Mouse (Mus musculus) heart, embryonic 11.5 days (tissue): ENCODE data around the gene Git2. TPM values are rescaled to one million over a fixed set of nuclear protein-coding genes. Genes with fewer than 3 reads are reported as not detected.

Source experiments
- ATAC-seq: fragments of 200-750 bp; cut with Nextera tagmentation; replicated peaks from 2 replicates; pipeline ENCODE4 v1.8.0; 2017; ENCODE audit warnings: moderate library complexity; ENCODE audit not compliant: insufficient number of reproducible peaks, low FRiP score, low TSS enrichment
- H3K27ac ChIP-seq: fragments of 300-500 bp; sonication (generic); 2 replicates; pipeline ENCODE4 v1.5.1; 2014; ENCODE audit warnings: mild to moderate bottlenecking, low read depth, low read length
- H3K27me3 ChIP-seq: fragments of 300-500 bp; sonication (generic); 2 replicates; pipeline ENCODE4 v1.6.1; 2014; ENCODE audit warnings: mild to moderate bottlenecking, low read length, mixed read lengths; ENCODE audit not compliant: control insufficient read depth, insufficient read depth
- H3K36me3 ChIP-seq: fragments of 300-500 bp; sonication (generic); 2 replicates; pipeline ENCODE4 v1.6.1; 2014; ENCODE audit warnings: mild to moderate bottlenecking, low read length, moderate library complexity, mixed read lengths; ENCODE audit not compliant: control insufficient read depth, insufficient read depth
- H3K4me1 ChIP-seq: fragments of 300-500 bp; sonication (generic); 2 replicates; pipeline ENCODE4 v1.6.1; 2014; ENCODE audit warnings: low read length; ENCODE audit not compliant: control insufficient read depth, insufficient read depth
- H3K4me2 ChIP-seq: fragments of 300-500 bp; sonication (generic); 2 replicates; pipeline ENCODE4 v1.6.1; 2014; ENCODE audit warnings: mild to moderate bottlenecking, moderate library complexity
- H3K4me3 ChIP-seq: fragments of 300-500 bp; sonication (generic); 2 replicates; pipeline ENCODE4 v1.5.1; 2014; ENCODE audit warnings: low read depth, low read length
- H3K9ac ChIP-seq: fragments of 300-500 bp; sonication (generic); 2 replicates; pipeline ENCODE4 v1.6.1; 2014; ENCODE audit warnings: mild to moderate bottlenecking, low read depth, low read length, moderate library complexity
- H3K9me3 ChIP-seq: fragments of 300-500 bp; sonication (generic); replicated peaks from 2 replicates; pipeline ENCODE4 v1.6.1; 2016; ENCODE audit warnings: low read length; ENCODE audit not compliant: control insufficient read depth
- WGBS: fragments of 180-500 bp; shearing (Covaris S2); extraction: QIAGEN DNeasy Blood & Tissue Kit; methylation state at CpG from one replicate; pipeline ENCODE4 v1.1.7; 2014; ENCODE audit not compliant: insufficient replicate concordance; 5-methylcytosine and 5-hydroxymethylcytosine counted together
- polyA plus RNA-seq: library from polyadenylated mRNA; unstranded; fragments of >200 nt; fragmentation: Nextera tagmentation; extraction: Ambion mirVana; gene quantifications from 2 replicates; pipeline ENCODE4 v1.2.1, GENCODE M21; 2014

The Git2 gene
- polyA plus RNA-seq, 1 experiment from 2014 or later, result 30.6 TPM

GRCm38 (mm10) chr5:114776174-114776573, 857 bp upstream of the Git2 start:
- Histone ChIP-seq H3K4me2 (peak overlapping the region; percentile 94), H3K27ac (no peak overlapping the region), H3K9me3 (no peaks in the 10 kb centered on the region), H3K27me3 (no peaks in the 10 kb centered on the region), H3K9ac (no peak overlapping the region), H3K36me3 (no peaks in the 10 kb centered on the region), H3K4me3 (peak overlapping the region; percentile 100), H3K4me1 (peaks cover 31% of the 10 kb centered on the region)
- ATAC-seq, result no peak
- 77% methylated on average over 7 of the region's 7 CpGs for WGBS

- Histone ChIP-seq H3K4me1 (peaks cover 20% of the 10 kb centered on the region), H3K27ac (peak within 1 kb of the TSS; percentile 90), H3K36me3 (no peaks in the 10 kb centered on the region), H3K27me3 (no peaks in the 10 kb centered on the region), H3K9me3 (no peaks in the 10 kb centered on the region), H3K4me3 (peak within 1 kb of the TSS; percentile 100), H3K4me2 (peak within 1 kb of the TSS; percentile 94), H3K9ac (peak within 1 kb of the TSS; percentile 95)
- under 1% methylated on average over 49 of the region's 73 CpGs for WGBS
- ATAC-seq, result peak; percentile 84
Observed at GRCm38 (mm10) chr5:114774403-114775051, 790 bp downstream of the Git2 start, which contains the start of gene Ankrd13a. Ankrd13a (plus strand) TSS chr5:114774677.

- 5% methylated on average over 11 of the region's 11 CpGs for WGBS
- H3K4me1 ChIP-seq, result peaks cover 20% of the 10 kb centered on the region
- no peaks in the 10 kb centered on the region for H3K36me3 ChIP-seq
- ATAC-seq, result no peak
- no peaks in the 10 kb centered on the region for H3K9me3 ChIP-seq
- H3K4me2 ChIP-seq, result peak overlapping the region; percentile 94
- H3K4me3 ChIP-seq, result peak overlapping the region; percentile 100
- peak overlapping the region; percentile 90 for H3K27ac ChIP-seq
- no peaks in the 10 kb centered on the region for H3K27me3 ChIP-seq
- H3K9ac ChIP-seq, result peak overlapping the region; percentile 95
Observed at GRCm38 (mm10) chr5:114773780-114774179, 1.5 kb downstream of the Git2 start.

- no peaks in the 10 kb centered on the region for H3K36me3 ChIP-seq
- peak overlapping the region; percentile 90 for H3K27ac ChIP-seq
- peak overlapping the region; percentile 95 for H3K9ac ChIP-seq
- peak overlapping the region; percentile 100 for H3K4me3 ChIP-seq
- under 1% methylated on average over 40 of the region's 52 CpGs for WGBS
- peak; percentile 85 for ATAC-seq
- peak overlapping the region; percentile 94 for H3K4me2 ChIP-seq
- H3K9me3 ChIP-seq, result no peaks in the 10 kb centered on the region
- H3K27me3 ChIP-seq, result no peaks in the 10 kb centered on the region
- peaks cover 20% of the 10 kb centered on the region for H3K4me1 ChIP-seq
Observed at GRCm38 (mm10) chr5:114773211-114773710, 2.1 kb downstream of the Git2 start.

- H3K4me1 ChIP-seq, result peaks cover 20% of the 10 kb centered on the region
- peak overlapping the region; percentile 94 for H3K4me2 ChIP-seq
- peak overlapping the region; percentile 95 for H3K9ac ChIP-seq
- H3K4me3 ChIP-seq, result peak overlapping the region; percentile 100
- 1% methylated on average over 42 of the region's 57 CpGs for WGBS
- H3K9me3 ChIP-seq, result no peaks in the 10 kb centered on the region
- ATAC-seq, result peak; percentile 61
- no peaks in the 10 kb centered on the region for H3K27me3 ChIP-seq
- peak overlapping the region; percentile 90; the same call in 1 of the 2 replicates for H3K27ac ChIP-seq
- no peaks in the 10 kb centered on the region for H3K36me3 ChIP-seq
Observed at GRCm38 (mm10) chr5:114772456-114773203, 2.7 kb downstream of the Git2 start.

- no peaks in the 10 kb centered on the region for H3K36me3 ChIP-seq
- H3K27ac ChIP-seq, result no peak overlapping the region
- no peak for ATAC-seq
- peaks cover 18% of the 10 kb centered on the region for H3K4me1 ChIP-seq
- H3K4me2 ChIP-seq, result peak overlapping the region; percentile 94
- no peak overlapping the region for H3K9ac ChIP-seq
- H3K4me3 ChIP-seq, result peak overlapping the region; percentile 100; the same call in 1 of the 2 replicates
- WGBS, result 74% methylated on average over 8 of the region's 8 CpGs
- no peaks in the 10 kb centered on the region for H3K9me3 ChIP-seq
- H3K27me3 ChIP-seq, result no peaks in the 10 kb centered on the region
Observed at GRCm38 (mm10) chr5:114771796-114772195, 3.5 kb downstream of the Git2 start.

GRCm38 (mm10) chr5:114769786-114770185, 5.5 kb downstream of the Git2 start:
- Histone ChIP-seq H3K9ac (no peak overlapping the region), H3K4me1 (peaks cover 8% of the 10 kb centered on the region), H3K4me3 (no peak overlapping the region), H3K27me3 (no peaks in the 10 kb centered on the region), H3K4me2 (no peak overlapping the region), H3K9me3 (no peaks in the 10 kb centered on the region), H3K36me3 (peaks cover 5% of the 10 kb centered on the region; the same call in 1 of the 2 replicates), H3K27ac (no peak overlapping the region)
- no peak for ATAC-seq
- 94% methylated on average over 8 of the region's 8 CpGs for WGBS

- H3K9me3 ChIP-seq, result no peaks in the 10 kb centered on the region
- no peak overlapping the region for H3K27ac ChIP-seq
- H3K4me2 ChIP-seq, result no peak overlapping the region
- no peaks in the 10 kb centered on the region for H3K27me3 ChIP-seq
- peaks cover 5% of the 10 kb centered on the region for H3K4me1 ChIP-seq
- WGBS, result 84% methylated on average over 7 of the region's 7 CpGs
- ATAC-seq, result no peak
- no peak overlapping the region for H3K9ac ChIP-seq
- no peak overlapping the region for H3K4me3 ChIP-seq
- H3K36me3 ChIP-seq, result peaks cover 7% of the 10 kb centered on the region; the same call in 1 of the 2 replicates
Observed at GRCm38 (mm10) chr5:114767185-114767584, 8.1 kb downstream of the Git2 start.
